Comparison of ENCODE assay signal across 8 mouse cellular contexts in the genomic region with DNA sequence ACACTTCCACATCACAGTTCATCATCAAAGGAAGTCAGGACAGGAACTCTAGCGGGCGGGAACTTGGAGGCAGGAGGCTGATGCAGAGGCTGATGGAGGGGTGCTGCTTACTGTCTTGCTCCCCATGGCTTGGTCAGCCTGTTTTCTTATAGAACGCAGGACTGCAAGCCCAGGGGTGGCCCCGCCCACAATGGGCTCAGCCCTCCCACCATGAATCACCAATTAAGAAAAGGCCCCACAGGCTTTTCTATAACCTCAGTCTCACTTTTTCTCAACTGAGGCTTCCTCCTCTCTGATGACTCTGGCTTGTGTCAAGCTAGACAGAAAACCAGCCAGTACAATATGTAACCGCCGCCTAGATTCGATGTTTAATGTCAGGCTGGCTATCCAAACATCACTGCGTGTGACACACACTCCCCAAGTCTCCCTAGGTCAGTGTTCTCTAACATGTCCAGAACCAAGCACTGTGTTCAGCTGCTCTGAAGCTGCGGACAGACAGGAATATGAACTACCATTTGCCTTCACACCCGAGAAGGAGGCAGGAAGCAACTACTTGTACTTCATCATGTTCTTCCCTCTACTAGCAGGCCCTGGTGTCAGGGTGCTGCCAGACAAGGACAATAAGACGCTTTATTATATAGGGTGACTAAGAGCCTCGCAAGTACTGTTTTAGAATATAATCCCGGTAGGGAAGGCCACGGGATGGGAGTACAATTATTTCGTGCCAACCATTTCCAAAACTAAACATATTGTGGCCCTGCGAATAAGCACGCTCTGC. TPM values are rescaled to one million over a fixed set of nuclear protein-coding genes. Genes with fewer than 3 reads are reported as not detected.
DNase-seq lines count a peak whose midpoint lies in the region; ATAC-seq and TF ChIP-seq lines count a peak whose summit lies in the region.

No protein-coding gene starts in this region.

- POLR2A ChIA-PET in Patski (lab: Charles Lee) = interaction anchor here (0.7 to 1.1 kb wide), 2 partner anchors 34 to 53 kb away, joined by 3 read pairs; no protein-coding TSS in a partner anchor

- peaks cover 60% of the 10 kb centered on the region for H3K4me1 ChIP-seq in forebrain, embryonic 12.5 days
- H3K4me1 ChIP-seq in intestine, embryonic 15.5 days (replicated peaks) = peaks cover 41% of the 10 kb centered on the region

- 27% methylated on average over 17 of the region's 17 CpGs for WGBS in forebrain, embryonic 12.5 days
- WGBS in intestine, embryonic 15.5 days = 5% methylated on average over 17 of the region's 17 CpGs

- ATAC-seq in cerebellum, adult (ENCODE audit: insufficient number of reproducible peaks, low FRiP score, low TSS enrichment) = no peak
- no peak for ATAC-seq in Patski
- no peak for ATAC-seq in forebrain, embryonic 12.5 days (ENCODE audit: low FRiP score)
- no peak for ATAC-seq in intestine, embryonic 15.5 days

- in situ Hi-C loops in Patski (cut with MboI; ENCODE audit: low pct_unique_long_range_greater_than_20kb) = no loop called here

- H3K27ac ChIP-seq in forebrain, embryonic 12.5 days = peak overlapping the region; percentile 99
- H3K27ac ChIP-seq in intestine, embryonic 15.5 days = peak overlapping the region; percentile 99

- H3K4me3 ChIP-seq in forebrain, embryonic 12.5 days (replicated peaks) = peak overlapping the region; percentile 99
- H3K4me3 ChIP-seq in intestine, embryonic 15.5 days (replicated peaks) = peak overlapping the region; percentile 90

- CTCF ChIA-PET in Patski (lab: Charles Lee) = interaction anchor here (1.0 to 1.6 kb wide), 4 partner anchors 26 to 133 kb away, joined by 3 to 5 read pairs (median 3); no protein-coding TSS in a partner anchor

- no peaks in the 10 kb centered on the region for H3K9me3 ChIP-seq in forebrain, embryonic 12.5 days
- H3K9me3 ChIP-seq in intestine, embryonic 15.5 days = no peaks in the 10 kb centered on the region

- no peaks in the 10 kb centered on the region for H3K27me3 ChIP-seq in Patski
- no peaks in the 10 kb centered on the region for H3K27me3 ChIP-seq in forebrain, embryonic 12.5 days
- H3K27me3 ChIP-seq in intestine, embryonic 15.5 days (replicated peaks) = no peaks in the 10 kb centered on the region

- H3K9ac ChIP-seq in forebrain, embryonic 12.5 days = peak overlapping the region; percentile 98
- peak overlapping the region; percentile 90 for H3K9ac ChIP-seq in intestine, embryonic 15.5 days

- no peaks in the 10 kb centered on the region for H3K36me3 ChIP-seq in forebrain, embryonic 12.5 days (replicated peaks)
- H3K36me3 ChIP-seq in intestine, embryonic 15.5 days = no peaks in the 10 kb centered on the region

- H3K4me2 ChIP-seq in forebrain, embryonic 12.5 days = peak overlapping the region; percentile 70
- H3K4me2 ChIP-seq in intestine, embryonic 15.5 days (replicated peaks) = peak overlapping the region; percentile 71

- no peak for TF ChIP-seq CTCF in Patski (IDR thresholded peaks at IDR 0.05)

- peak; percentile 39 to 51 for DNase-seq in cerebellum, postnatal 25 days
- DNase-seq in Patski (ENCODE audit: low read depth, low spot score) = peak; percentile 59
- DNase-seq in lung, postnatal 10 days = peak; percentile 76
- DNase-seq in spleen, adult 12 weeks (ENCODE audit: low spot score) = peak; percentile 41
- DNase-seq in right cerebral cortex, postnatal 10 days (ENCODE audit: low spot score in 2 of 2) = no peak

RNA-seq across cellular contexts. Expression of gene Coro1c, which starts 1.4 kb away (rescaled TPM):
- polyA plus RNA-seq in Patski (2021) = 160 TPM
- 256 and 277 TPM in 2 replicates for polyA plus RNA-seq in forebrain, embryonic 12.5 days (2016; fragmentation: Nextera tagmentation; extraction: Ambion mirVana)
- 167 and 173 TPM in 2 replicates for polyA plus RNA-seq in intestine, embryonic 15.5 days (2015; fragmentation: Nextera tagmentation; extraction: Ambion mirVana)

Comparison
In these comparisons a context has a peak if more than half of its experiments do, and no peak if none do; other contexts are left out.
1. DNase-seq: peak in cerebellum, postnatal 25 days (2 of 2), Patski (single experiment), lung, postnatal 10 days (single experiment) and spleen, adult 12 weeks (single experiment); none in right cerebral cortex, postnatal 10 days (0 of 2).